Mouse (Mus musculus): ENCODE results near the gene Ptprm. TPM values are rescaled to one million over a fixed set of nuclear protein-coding genes. Genes with fewer than 3 reads are reported as not detected.

Ptprm gene
- total and polyA plus RNA-seq, 3 experiments, result not detected

DNA sequence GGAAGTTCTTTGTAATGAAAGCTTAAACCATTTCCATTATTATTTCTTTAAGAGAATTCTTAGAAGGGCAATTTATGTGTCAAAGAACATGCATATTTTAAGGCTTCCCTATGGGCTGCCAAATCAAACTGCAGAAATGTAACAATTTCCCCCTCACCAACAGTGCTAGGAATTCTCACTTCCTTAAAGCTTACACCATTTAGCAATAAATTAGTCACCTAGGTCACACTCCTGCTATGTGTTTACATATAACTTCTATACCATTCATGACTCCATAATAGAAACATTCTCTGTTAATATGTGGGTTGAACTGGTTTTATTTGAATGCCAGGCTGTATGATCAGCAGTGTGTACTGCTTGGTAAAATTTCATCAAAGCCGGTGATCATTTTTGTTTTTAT, 29.4 kb upstream of the Ptprm start:
- H3K27ac ChIP-seq (ENCODE audit: control insufficient read depth, low read depth, low read length), result no peak overlapping the region
- H3K4me1 ChIP-seq (ENCODE audit: control insufficient read depth in 1 of 2, insufficient read depth in 2 of 2, low read length in 2 of 2), result no peaks in the 10 kb centered on the region
- no peaks in the 10 kb centered on the region for H3K9me3 ChIP-seq (replicated peaks; ENCODE audit: insufficient read depth, low read length)
- TF ChIP-seq MAX (IDR thresholded peaks at IDR 0.05; ENCODE audit: low read length) (no peak), MYC (IDR thresholded peaks at IDR 0.05; ENCODE audit: low read depth, low read length) (no peak), HCFC1 (IDR thresholded peaks at IDR 0.05; ENCODE audit: low read depth, low read length) (no peak), POLR2AphosphoS2 (IDR thresholded peaks at IDR 0.05; ENCODE audit: low read length) (no peak), TAL1 (IDR thresholded peaks at IDR 0.05; ENCODE audit: low read length) (no peak)
- H3K36me3 ChIP-seq (ENCODE audit: control insufficient read depth in 1 of 2, insufficient read depth in 2 of 2, low read length in 2 of 2), result no peaks in the 10 kb centered on the region
- H3K79me2 ChIP-seq (ENCODE audit: control insufficient read depth, insufficient read depth, low read length, poor library complexity), result no peaks in the 10 kb centered on the region
- H3K27me3 ChIP-seq (ENCODE audit: control insufficient read depth in 1 of 2, insufficient read depth in 2 of 2, low read length in 2 of 2), result no peaks in the 10 kb centered on the region
- H3K4me3 ChIP-seq (ENCODE audit: control insufficient read depth in 1 of 2, insufficient read depth in 1 of 2, low read depth in 2 of 2, low read length in 2 of 2), result no peak overlapping the region
- DNase-seq (ENCODE audit: low read depth, low spot score), result no peak
- no peak overlapping the region for H3K9ac ChIP-seq (ENCODE audit: control insufficient read depth, low read depth, low read length, poor library complexity, severe bottlenecking)

DNA sequence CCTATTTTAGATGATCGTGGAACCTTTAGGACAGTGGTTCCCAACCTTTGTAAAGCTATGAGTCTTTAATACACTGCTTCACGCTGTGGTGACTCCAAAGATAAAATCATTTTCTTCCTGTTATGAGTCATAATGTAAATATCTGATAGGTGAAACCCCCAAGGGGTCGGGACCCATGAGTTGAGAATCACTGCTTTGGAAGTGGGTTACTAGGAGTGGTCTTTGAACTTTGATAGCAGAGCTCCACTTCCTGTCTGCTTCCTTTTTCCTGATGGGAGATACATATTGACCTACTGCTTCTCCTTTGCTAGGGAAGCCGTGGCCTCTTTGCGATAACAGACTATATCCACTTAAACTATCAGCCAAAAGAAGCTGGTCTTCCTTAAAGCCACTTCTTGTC, 27.4 kb upstream of the Ptprm start:
- H3K9me3 ChIP-seq (replicated peaks; ENCODE audit: insufficient read depth, low read length), result no peaks in the 10 kb centered on the region
- TF ChIP-seq RAD21 (IDR thresholded peaks at IDR 0.05; ENCODE audit: low read depth, low read length) (no peak), ZKSCAN1 (IDR thresholded peaks at IDR 0.05; ENCODE audit: low read depth, low read length) (no peak), TAL1 (IDR thresholded peaks at IDR 0.05; ENCODE audit: low read length) (no peak), HCFC1 (IDR thresholded peaks at IDR 0.05; ENCODE audit: low read depth, low read length) (no peak), ETS1 (IDR thresholded peaks at IDR 0.05; ENCODE audit: low read depth, low read length) (no peak), MEF2A (IDR thresholded peaks at IDR 0.05; ENCODE audit: extremely low read depth, insufficient replicate concordance, low read depth, low read length, poor library complexity, severe bottlenecking) (no peak), TCF12 (IDR thresholded peaks at IDR 0.05; ENCODE audit: low read depth, low read length) (no peak), E2F4 (IDR thresholded peaks at IDR 0.05; ENCODE audit: borderline replicate concordance, low read depth, low read length) (no peak), EP300 (IDR thresholded peaks at IDR 0.05; ENCODE audit: low read depth in 1 of 2, low read length in 2 of 2) (no peak), TBP (IDR thresholded peaks at IDR 0.05; ENCODE audit: low read depth, low read length) (no peak), USF2 (IDR thresholded peaks at IDR 0.05; ENCODE audit: borderline replicate concordance in 1 of 2, insufficient read depth in 1 of 2, low read depth in 1 of 2, low read length in 2 of 2) (no peak)
- DNase-seq (ENCODE audit: low read depth, low spot score), result no peak

DNA sequence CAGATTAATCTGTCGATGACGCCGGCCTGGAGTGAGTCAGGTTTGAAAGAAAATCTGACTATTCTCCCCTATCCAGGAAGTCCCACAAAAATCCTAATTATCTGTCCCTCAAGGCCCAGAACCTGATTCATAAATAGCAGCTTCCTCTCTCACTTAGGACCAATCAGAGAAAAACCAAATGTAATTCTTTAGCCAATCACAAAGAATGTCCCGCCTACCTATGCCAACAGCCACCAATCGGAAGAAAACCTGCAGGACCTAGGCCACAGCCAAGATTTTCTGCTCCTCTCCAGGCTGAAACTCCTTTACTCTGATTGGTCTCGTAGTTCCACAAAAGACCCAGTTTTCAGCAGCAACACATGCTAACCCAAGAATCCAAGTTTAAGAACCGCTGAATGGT, 13.6 kb upstream of the Ptprm start:
- H3K4me1 ChIP-seq (ENCODE audit: control insufficient read depth in 1 of 2, insufficient read depth in 2 of 2, low read length in 2 of 2), result no peaks in the 10 kb centered on the region
- DNase-seq (ENCODE audit: low read depth, low spot score), result no peak
- H3K36me3 ChIP-seq (ENCODE audit: control insufficient read depth in 1 of 2, insufficient read depth in 2 of 2, low read length in 2 of 2), result no peaks in the 10 kb centered on the region
- TF ChIP-seq BHLHE40 (IDR thresholded peaks at IDR 0.05; ENCODE audit: borderline replicate concordance, low read depth, low read length) (no peak), RCOR1 (IDR thresholded peaks at IDR 0.05; ENCODE audit: low read depth, low read length) (no peak), POLR2A (IDR thresholded peaks at IDR 0.05; ENCODE audit: control insufficient read depth in 1 of 2, insufficient read depth in 1 of 2, low read depth in 1 of 2, low read length in 2 of 2, poor library complexity in 1 of 2) (no peak), USF1 (IDR thresholded peaks at IDR 0.05; ENCODE audit: low read depth, low read length) (no peak), ZNF384 (IDR thresholded peaks at IDR 0.05; ENCODE audit: low read depth, low read length) (no peak), ETS1 (IDR thresholded peaks at IDR 0.05; ENCODE audit: low read depth, low read length) (no peak), TAL1 (IDR thresholded peaks at IDR 0.05; ENCODE audit: low read length) (no peak), POLR2AphosphoS2 (IDR thresholded peaks at IDR 0.05; ENCODE audit: low read length) (no peak), MAZ (IDR thresholded peaks at IDR 0.05; ENCODE audit: low read depth, low read length) (no peak), CHD2 (IDR thresholded peaks at IDR 0.05; ENCODE audit: low read length) (no peak), MAFK (IDR thresholded peaks at IDR 0.05; ENCODE audit: borderline replicate concordance, low read depth, low read length) (no peak)
- H3K9me3 ChIP-seq (replicated peaks; ENCODE audit: insufficient read depth, low read length), result no peaks in the 10 kb centered on the region
- H3K27me3 ChIP-seq (ENCODE audit: control insufficient read depth in 1 of 2, insufficient read depth in 2 of 2, low read length in 2 of 2), result no peaks in the 10 kb centered on the region
- no peaks in the 10 kb centered on the region for H3K79me2 ChIP-seq (ENCODE audit: control insufficient read depth, insufficient read depth, low read length, poor library complexity)
- H3K4me3 ChIP-seq (ENCODE audit: control insufficient read depth in 1 of 2, insufficient read depth in 1 of 2, low read depth in 2 of 2, low read length in 2 of 2), result no peak overlapping the region
- H3K9ac ChIP-seq (ENCODE audit: control insufficient read depth, low read depth, low read length, poor library complexity, severe bottlenecking), result no peak overlapping the region
- H3K27ac ChIP-seq (ENCODE audit: control insufficient read depth, low read depth, low read length), result no peak overlapping the region

More for the DNA sequence above, 27.4 kb upstream of the Ptprm start:
- Histone ChIP-seq H3K4me1 (ENCODE audit: control insufficient read depth in 1 of 2, insufficient read depth in 2 of 2, low read length in 2 of 2) (no peaks in the 10 kb centered on the region), H3K27ac (ENCODE audit: control insufficient read depth, low read depth, low read length) (no peak overlapping the region), H3K79me2 (ENCODE audit: control insufficient read depth, insufficient read depth, low read length, poor library complexity) (no peaks in the 10 kb centered on the region), H3K4me3 (ENCODE audit: control insufficient read depth in 1 of 2, insufficient read depth in 1 of 2, low read depth in 2 of 2, low read length in 2 of 2) (no peak overlapping the region), H3K9ac (ENCODE audit: control insufficient read depth, low read depth, low read length, poor library complexity, severe bottlenecking) (no peak overlapping the region), H3K27me3 (ENCODE audit: control insufficient read depth in 1 of 2, insufficient read depth in 2 of 2, low read length in 2 of 2) (no peaks in the 10 kb centered on the region), H3K36me3 (ENCODE audit: control insufficient read depth in 1 of 2, insufficient read depth in 2 of 2, low read length in 2 of 2) (no peaks in the 10 kb centered on the region)
